ENCODE assay signal across 13 mouse cellular contexts in the genomic region with DNA sequence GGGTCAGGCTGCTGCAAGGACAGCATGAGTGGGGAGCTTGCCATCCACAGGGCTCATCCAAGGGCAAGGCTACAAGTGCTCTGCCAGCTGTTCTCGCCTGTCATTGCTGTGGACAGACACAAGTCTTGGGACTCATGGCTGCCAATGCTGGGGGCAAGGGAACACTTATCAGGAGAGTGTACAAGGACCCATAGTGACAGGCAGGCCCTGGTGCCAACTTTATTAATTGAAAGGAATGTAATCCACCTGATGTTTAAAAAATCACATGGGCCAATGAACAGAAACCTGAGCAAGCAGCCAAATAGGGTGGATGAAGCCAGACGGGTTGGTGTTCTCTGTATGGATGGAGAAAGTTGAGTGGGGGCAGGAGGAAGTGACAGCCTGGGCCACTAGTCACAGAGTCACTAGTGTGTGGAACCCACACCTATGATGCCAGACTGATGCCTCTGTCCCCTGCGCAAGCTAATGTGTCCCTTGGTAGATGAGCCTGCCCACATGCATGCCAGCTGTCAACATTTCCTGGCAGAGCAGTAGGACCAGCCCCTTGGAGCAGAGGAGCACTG.
DNase-seq lines count a peak whose midpoint lies in the region; ATAC-seq lines count a peak whose summit lies in the region.
"Had no signal": no experiment of that assay in that cellular context is flagged by ENCODE, and none has a peak within 500 bp of the region (broad histone marks: within the 10 kb centered on the region; RNA-seq: fewer than 3 reads in every experiment).

No protein-coding gene starts in this region.

- DNase-seq in adrenal gland, adult (ENCODE audit: inconsistent age in 2 of 2, low spot score in 1 of 2), result peak; percentile 11 to 76
- no peak for DNase-seq in adrenal gland, adult 18-20 months (ENCODE audit: low spot score in 2 of 2)
- DNase-seq in kidney, adult 11 months, result no peak
- DNase-seq in adrenal gland, postnatal 14 days, result peak; percentile 61
- DNase-seq in heart, embryonic 10.5 days (ENCODE audit: low spot score), result peak; percentile 74
- no peak for DNase-seq in layer of hippocampus, postnatal 36 days
- no peak for DNase-seq in B cell, adult 2 months
- DNase-seq: kidney, postnatal 4 days; lung, embryonic 14.5 days; thymus, adult 18-20 months had no signal

- H3K36me3 ChIP-seq in kidney, embryonic 16.5 days (ENCODE audit: insufficient read depth, low read length), result no peaks in the 10 kb centered on the region
- no peaks in the 10 kb centered on the region for H3K36me3 ChIP-seq in heart, embryonic 10.5 days

- H3K9me3 ChIP-seq in kidney, embryonic 16.5 days (ENCODE audit: low read length), result no peaks in the 10 kb centered on the region
- H3K9me3 ChIP-seq in heart, embryonic 10.5 days, result no peaks in the 10 kb centered on the region
- H3K9me3 ChIP-seq: forebrain, embryonic 13.5 days had no signal

- H3K27me3 ChIP-seq in kidney, embryonic 16.5 days (ENCODE audit: insufficient read depth, low read length), result no peaks in the 10 kb centered on the region
- no peaks in the 10 kb centered on the region for H3K27me3 ChIP-seq in heart, embryonic 10.5 days (ENCODE audit: insufficient read depth, poor library complexity, severe bottlenecking)
- H3K27me3 ChIP-seq: forebrain, embryonic 13.5 days had no signal

- no peak overlapping the region for H3K4me2 ChIP-seq in kidney, embryonic 16.5 days (replicated peaks; ENCODE audit: low read depth, low read length)
- H3K4me2 ChIP-seq: forebrain, embryonic 13.5 days; lung, embryonic 14.5 days; midbrain, embryonic 11.5 days had no signal

- H3K9ac ChIP-seq in kidney, embryonic 16.5 days (replicated peaks; ENCODE audit: low read length), result no peak overlapping the region
- H3K9ac ChIP-seq: forebrain, embryonic 13.5 days; lung, embryonic 14.5 days had no signal

- ATAC-seq in kidney, embryonic 16.5 days (ENCODE audit: low FRiP score, low TSS enrichment), result 0 out of 2 replicates have a peak, but pooled peaks have one; percentile 23
- ATAC-seq: forebrain, embryonic 13.5 days had no signal

- H3K4me3 ChIP-seq in kidney, embryonic 16.5 days (ENCODE audit: low read length), result no peak overlapping the region
- H3K4me3 ChIP-seq in heart, embryonic 10.5 days, result no peak overlapping the region
- H3K4me3 ChIP-seq: forebrain, embryonic 13.5 days had no signal

- peaks cover 4% of the 10 kb centered on the region; the same call in 1 of the 2 replicates for H3K4me1 ChIP-seq in kidney, embryonic 16.5 days (ENCODE audit: insufficient read depth, low read length)
- H3K4me1 ChIP-seq in heart, embryonic 10.5 days, result no peaks in the 10 kb centered on the region

- no peak overlapping the region for H3K27ac ChIP-seq in kidney, embryonic 16.5 days (ENCODE audit: low read length)
- H3K27ac ChIP-seq in heart, embryonic 10.5 days, result no peak overlapping the region
- H3K27ac ChIP-seq: forebrain, embryonic 13.5 days had no signal

- 65% methylated on average over 3 of the region's 3 CpGs for WGBS in kidney, embryonic 16.5 days
- WGBS in heart, embryonic 10.5 days, result 88% methylated on average over 3 of the region's 3 CpGs

Comparison
In these comparisons a context has a peak if more than half of its experiments do, and no peak if none do; other contexts are left out.
1. DNase-seq: peak in adrenal gland, adult (2 of 2), adrenal gland, postnatal 14 days (single experiment) and heart, embryonic 10.5 days (single experiment); none in adrenal gland, adult 18-20 months (0 of 2), kidney, adult 11 months (single experiment), layer of hippocampus, postnatal 36 days (0 of 2) and B cell, adult 2 months (0 of 2).